Mouse (Mus musculus) T-helper 1 cell (primary cell): ENCODE data around the gene Hsd17b6.

ENCODE experiments used
- in situ Hi-C: fragments of 300-600 bp; cut with MboI, MseI; formaldehyde crosslinking; loops from one replicate; pipeline ENCODE4 v1.15.1; 2025; ENCODE audit warnings: high pct_unique_total_duplicates

Gene Hsd17b6

GRCm38 (mm10) chr10:127945432-127946064 lies 61.9 kb downstream of the Hsd17b6 start:
- in situ Hi-C loops: loop anchor here (5.0 kb wide), 1 partner anchor 242 kb away; no protein-coding TSS in a partner anchor
